Mouse (Mus musculus): ENCODE data around the gene Chsy1.
"Not testable (repeated sequence)": the region's sequence is repeated elsewhere in the genome, so short reads cannot be mapped to it uniquely, and the experiment has no call there.

Chsy1 gene

GRCm38 (mm10) chr7:66176929-66177328 lies 67.6 kb downstream of the Chsy1 start:
- no peak for DNase-seq (ENCODE audit: low read depth)

DNA sequence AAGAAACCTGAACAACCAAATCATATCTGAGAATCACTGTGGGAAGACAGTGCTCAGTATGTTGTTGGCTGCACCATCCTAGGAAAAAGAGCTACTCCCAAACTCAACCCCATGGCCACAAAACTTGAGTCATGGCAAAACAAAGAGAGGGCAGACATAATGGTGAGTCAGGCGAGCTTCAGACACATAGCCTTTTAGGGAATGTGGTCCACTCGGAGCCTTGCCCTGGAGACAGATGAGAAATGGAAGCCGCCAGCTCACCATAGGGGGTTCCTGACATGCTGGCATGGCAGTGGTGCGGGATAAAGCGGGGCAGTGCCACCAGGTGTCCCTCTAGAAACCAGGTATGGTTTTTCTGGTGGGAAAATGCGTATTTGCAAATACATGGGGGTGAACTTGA lies 68.8 kb downstream of the Chsy1 start:
- DNase-seq (ENCODE audit: low read depth), result peak; percentile 91

GRCm38 (mm10) chr7:66179120-66179581 lies 69.8 kb downstream of the Chsy1 start:
- DNase-seq (ENCODE audit: low read depth), result peak; percentile 90

DNA sequence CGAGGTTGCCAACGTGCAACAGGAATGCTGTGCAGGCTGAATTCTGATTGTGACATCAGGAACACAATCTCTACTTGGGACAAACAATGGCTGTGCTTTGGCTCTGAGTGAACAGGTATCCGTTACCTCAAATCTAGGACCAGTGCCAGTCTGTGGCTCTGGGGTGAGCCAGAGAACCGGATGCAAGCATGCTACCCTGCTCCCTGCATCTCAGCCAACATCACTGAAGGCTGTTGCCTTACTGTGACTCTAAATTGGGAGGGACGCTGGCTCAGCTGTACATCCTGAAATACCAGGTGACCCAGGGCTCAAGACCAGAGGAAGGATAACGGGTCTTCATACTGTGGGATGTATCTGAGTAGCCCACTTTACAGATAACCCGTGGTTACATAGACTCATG lies 70.4 kb downstream of the Chsy1 start:
- no peak for DNase-seq (ENCODE audit: low read depth)

DNA sequence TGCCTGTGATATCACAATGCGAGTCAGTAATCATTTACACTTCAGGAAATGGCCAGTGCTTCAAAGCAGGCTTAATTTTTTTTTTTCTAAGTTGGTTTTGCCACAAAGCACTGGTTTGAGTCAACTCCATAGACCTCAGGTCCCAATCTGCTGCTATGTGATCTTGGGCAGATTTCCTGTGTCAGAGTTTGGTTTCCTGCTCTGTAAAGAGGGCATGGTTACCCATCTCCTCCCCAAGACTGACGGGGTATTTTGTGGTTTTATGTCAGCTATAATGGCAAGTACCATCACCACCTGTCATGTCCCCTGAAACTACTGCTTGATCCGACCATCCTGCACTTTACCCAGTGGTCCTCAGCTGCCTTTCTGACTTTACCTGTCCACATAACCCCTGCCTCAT lies 70.9 kb downstream of the Chsy1 start:
- DNase-seq (ENCODE audit: low read depth), result no peak

DNA sequence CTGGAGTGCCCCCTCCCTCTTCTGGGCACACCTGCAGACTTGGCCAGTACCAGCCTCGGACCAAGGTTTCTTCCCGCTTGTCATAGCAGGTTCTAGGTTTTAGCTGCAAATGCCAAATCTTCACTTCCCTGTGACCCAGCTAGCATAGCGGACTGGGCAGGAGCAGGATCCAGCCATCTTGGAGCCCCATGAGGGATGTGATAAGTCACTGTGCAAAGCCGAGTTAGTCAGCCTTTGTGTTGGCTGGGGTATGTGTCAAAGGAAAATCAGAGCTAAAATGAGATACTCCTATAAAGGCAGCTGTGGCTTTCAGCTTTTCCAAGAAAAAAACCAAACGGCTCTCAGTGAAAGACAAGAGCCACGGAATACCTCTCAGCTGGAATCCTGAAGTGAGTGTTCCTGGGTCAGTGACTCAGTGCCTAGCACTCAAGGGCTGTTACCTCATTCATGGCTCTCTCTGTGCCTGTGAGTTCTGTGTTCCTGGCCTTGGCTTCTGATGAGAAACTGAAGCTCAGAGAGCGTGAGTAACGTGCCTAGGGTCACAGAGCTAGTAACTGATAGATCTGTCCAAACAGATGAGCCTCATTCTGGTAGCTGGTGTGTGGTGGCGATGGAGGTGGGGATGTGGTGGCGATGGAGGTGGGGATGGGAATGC lies 71.5 kb downstream of the Chsy1 start:
- peak; percentile 58 for DNase-seq (ENCODE audit: low read depth)

- DNase-seq (ENCODE audit: low read depth), result no peak
These were observed 72.9 kb downstream of the Chsy1 start for GRCm38 (mm10) chr7:66182075-66182715.

- no peak for DNase-seq (ENCODE audit: low read depth)
These were observed 74.1 kb downstream of the Chsy1 start for GRCm38 (mm10) chr7:66183404-66183803.

DNA sequence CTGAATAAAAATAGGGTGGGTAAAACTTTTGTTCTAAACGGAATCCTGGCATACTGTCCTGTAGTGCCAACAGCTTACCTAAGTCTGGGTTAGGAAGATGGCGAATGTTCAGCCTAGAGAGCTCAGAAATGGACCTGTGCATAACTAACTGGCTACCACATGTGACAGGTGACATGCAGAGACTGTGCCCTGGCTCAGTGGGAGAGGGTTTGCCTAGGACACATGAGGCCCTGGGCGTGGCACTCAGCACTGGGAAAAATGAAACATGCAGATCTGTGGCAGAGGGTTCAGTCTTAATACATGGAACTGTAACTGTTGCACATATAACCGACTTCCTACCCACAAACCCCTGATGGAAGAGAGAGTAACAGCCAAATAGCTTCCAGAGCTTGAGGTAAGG lies 74.7 kb downstream of the Chsy1 start:
- DNase-seq (ENCODE audit: low read depth), result no peak

DNA sequence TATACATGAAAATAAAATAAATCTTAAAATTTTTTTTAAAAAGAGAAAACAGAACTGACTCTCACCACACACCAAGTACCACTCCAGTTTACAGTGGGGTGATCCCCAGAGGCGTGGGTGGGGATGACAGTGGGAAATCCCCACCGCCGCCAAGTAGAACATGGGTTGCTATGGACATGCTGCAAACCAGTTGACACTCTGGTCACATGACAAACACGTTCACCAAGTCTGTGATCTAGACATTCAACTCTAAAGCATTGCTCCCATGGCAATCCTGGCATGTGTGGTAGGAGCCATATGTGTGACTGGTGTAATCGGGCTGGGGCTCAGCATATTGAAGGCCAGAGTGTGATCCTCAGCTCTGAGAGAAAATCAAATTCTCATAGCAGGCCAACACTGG lies 76.1 kb downstream of the Chsy1 start:
- no peak for DNase-seq (ENCODE audit: low read depth)

GRCm38 (mm10) chr7:66187581-66188231 lies 78.4 kb downstream of the Chsy1 start:
- DNase-seq (ENCODE audit: low read depth), result no peak

- not testable (repeated sequence) for DNase-seq (ENCODE audit: low read depth)
These were observed 81.1 kb downstream of the Chsy1 start for GRCm38 (mm10) chr7:66190385-66190784.

DNA sequence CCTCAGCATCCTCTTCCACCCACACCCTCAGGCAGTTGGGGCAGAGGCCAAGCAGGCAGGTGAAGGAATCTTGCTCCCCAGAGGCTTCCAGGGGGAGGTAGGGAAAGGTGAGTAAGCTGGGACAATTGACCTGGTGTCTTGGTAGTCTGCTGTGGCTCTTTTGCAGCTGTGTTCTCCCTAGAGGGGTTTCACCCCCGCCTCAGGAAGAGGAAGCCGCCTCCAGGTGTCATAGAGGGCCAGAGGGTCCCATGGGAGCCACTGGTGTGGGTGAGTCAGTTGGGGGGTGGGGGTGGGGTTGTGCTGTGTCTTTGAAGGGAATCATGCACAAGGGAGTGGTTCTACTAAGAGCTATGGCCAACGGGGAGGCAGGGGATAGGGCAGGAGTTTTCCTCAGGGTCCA lies 85.2 kb downstream of the Chsy1 start:
- no peak for DNase-seq (ENCODE audit: low read depth)

- DNase-seq (ENCODE audit: low read depth), result no peak
These were observed 86.6 kb downstream of the Chsy1 start for GRCm38 (mm10) chr7:66195881-66196280.

DNA sequence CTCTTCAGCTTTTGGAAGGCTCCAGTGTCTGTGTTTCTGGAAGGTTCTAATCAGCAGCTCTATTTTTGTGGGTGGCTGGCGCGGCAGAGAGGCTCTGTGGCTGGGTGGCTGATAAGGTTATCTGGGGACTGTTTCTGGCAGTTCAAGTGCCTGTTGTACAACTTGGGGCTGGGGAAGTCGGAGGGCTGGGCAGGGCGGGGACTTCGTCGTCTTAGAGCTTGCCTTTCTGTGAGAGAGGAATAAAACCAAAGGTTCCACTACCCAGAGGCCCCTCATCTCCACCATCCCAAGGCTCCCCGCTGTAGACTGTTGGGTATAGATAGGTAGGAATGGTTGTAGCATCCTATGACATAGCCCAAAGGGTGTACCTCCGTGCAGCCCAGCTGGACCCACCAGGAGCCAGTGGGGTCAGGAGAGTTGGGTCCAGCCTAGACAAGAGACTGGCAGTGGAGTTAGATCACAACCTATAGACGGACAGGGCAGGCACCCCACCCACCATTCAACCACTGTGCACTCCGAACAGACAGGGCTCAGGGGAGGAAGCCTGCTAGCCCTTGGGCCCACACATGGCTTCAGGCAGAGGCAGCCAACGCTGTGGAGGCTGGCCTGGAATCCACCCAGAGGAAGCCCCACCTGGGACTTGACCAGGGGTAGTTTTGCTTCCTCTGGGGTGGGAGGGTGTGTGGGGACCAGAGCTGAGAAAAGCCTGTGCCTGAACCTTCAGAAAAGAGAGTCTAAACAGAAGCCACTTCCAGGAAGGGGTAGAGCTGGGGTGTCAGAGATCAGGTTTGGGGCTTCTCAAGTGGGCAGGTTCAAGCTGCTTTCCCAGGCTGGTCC lies 87.5 kb downstream of the Chsy1 start:
- DNase-seq (ENCODE audit: low read depth), result no peak

DNA sequence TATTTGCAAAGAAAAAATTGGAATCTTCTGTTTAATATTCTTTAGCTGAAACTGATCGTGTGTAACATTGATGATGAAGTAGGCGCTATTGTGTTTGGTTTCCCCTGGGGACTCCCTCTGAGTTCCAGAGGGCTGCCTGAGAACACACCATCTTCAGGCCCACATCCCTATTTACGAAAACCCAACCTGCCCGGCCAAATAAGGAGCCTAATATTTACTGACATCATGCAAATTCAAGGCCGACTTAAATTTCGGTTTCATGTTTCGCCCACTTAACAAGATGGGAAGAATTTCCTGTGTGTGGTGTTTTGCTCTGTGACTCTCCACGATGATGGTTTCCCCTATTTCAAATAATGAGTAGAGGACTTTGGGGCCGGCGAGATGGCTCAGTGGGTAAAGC lies 89.1 kb downstream of the Chsy1 start:
- DNase-seq (ENCODE audit: low read depth), result no peak

GRCm38 (mm10) chr7:66199391-66199831 lies 90.1 kb downstream of the Chsy1 start:
- peak; percentile 90 for DNase-seq (ENCODE audit: low read depth)

GRCm38 (mm10) chr7:66200383-66200782 lies 91.1 kb downstream of the Chsy1 start:
- DNase-seq (ENCODE audit: low read depth), result no peak

DNA sequence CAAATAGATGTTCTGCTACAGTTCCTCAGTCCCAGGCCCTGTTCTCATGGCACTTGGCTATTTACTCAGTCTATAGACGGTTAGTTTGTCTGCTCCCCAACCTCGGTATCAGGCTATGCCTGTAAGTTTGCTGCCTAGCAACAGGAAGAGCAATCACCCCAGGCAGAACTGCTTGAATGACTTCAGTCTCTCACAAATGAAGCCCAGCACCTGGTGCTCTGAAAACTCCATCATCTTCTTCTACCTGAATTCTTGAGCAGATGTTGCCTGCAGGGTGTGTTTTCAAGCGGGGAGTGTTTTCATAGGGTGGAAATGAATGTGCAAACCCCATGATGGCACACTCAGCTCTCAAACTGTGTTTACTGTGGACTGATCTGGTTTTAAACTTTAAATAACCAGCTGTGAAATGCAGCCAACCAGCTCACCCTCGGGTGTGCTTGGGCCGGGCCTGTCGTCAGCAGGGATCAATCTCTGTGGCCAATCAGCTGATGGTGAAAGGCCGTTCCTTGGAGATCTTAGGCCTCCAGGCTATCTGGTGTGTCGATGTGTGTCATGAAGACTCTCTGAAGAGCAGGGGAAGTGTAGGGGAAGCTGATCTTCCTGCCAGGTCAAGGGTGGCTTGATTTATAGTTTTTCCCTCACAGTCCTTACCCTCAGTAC lies 91.6 kb downstream of the Chsy1 start:
- no peak for DNase-seq (ENCODE audit: low read depth)

DNA sequence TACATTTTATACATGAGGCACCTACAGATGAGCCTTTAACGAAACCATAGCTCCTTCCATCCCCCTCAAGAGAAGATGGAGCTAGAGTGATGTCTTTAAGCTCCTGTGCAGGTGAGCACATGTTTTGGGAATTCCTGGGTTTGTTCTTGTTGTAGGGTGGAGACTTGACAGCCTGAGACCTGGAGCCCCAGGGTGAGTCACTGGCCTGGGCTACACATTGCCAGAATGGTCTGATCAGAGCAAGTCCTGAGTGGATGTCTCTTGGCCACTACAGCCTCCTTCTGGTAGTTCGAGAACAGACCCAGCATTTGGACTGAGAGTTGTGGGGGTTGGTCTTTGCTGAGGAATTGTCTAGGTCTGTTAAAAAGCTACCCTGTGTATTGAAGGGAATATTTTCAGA lies 92.3 kb downstream of the Chsy1 start:
- no peak for DNase-seq (ENCODE audit: low read depth)

- no peak for DNase-seq (ENCODE audit: low read depth)
These were observed 100.6 kb downstream of the Chsy1 start for GRCm38 (mm10) chr7:66209920-66210319.

DNA sequence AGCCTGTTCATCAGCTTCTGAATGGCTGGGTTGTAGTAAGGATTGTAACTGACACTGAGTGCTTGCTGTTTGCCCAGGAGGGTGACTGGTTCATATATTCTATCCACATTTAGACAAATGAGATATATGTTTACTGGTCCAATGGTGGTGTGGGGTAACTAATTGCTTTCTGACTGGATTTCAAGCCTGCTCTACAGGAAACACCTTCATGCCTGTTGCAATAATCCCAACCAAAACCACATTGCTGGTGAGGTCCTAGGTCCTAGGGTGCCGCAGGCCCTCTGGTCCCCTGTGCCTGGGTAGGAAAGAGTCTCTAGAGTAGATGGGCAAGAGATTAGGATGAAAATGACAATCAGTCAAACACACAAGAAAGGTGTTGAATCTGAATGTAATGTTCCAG lies 103.6 kb downstream of the Chsy1 start:
- DNase-seq (ENCODE audit: low read depth), result no peak

All from fibroblast of lung, adult 2 months (primary cell).